Mouse (Mus musculus): ENCODE results near the gene 1190007I07Rik.

- TF ChIP-seq HCFC1 (IDR thresholded peaks at IDR 0.05; ENCODE audit: borderline replicate concordance, insufficient read depth, low read length) = no peak
- no peak for TF ChIP-seq CHD2 (IDR thresholded peaks at IDR 0.05; ENCODE audit: low read depth, low read length)
Observed at GRCm38 (mm10) chr10:82646083-82646482, 23.1 kb upstream of the 1190007I07Rik start.

Measured in ES-E14 (cell line).